Mouse (Mus musculus) cerebellum, postnatal 36 days (tissue): Measurements from ENCODE around the gene Arhgap9.

Experiments used
- DNase-seq, 2 experiments: peaks; one replicate each; pipeline ENCODE4 v3.0.0; 2021 to 2022; ENCODE audit warnings: mixed read lengths in 2 of 2

The Arhgap9 gene

DNA sequence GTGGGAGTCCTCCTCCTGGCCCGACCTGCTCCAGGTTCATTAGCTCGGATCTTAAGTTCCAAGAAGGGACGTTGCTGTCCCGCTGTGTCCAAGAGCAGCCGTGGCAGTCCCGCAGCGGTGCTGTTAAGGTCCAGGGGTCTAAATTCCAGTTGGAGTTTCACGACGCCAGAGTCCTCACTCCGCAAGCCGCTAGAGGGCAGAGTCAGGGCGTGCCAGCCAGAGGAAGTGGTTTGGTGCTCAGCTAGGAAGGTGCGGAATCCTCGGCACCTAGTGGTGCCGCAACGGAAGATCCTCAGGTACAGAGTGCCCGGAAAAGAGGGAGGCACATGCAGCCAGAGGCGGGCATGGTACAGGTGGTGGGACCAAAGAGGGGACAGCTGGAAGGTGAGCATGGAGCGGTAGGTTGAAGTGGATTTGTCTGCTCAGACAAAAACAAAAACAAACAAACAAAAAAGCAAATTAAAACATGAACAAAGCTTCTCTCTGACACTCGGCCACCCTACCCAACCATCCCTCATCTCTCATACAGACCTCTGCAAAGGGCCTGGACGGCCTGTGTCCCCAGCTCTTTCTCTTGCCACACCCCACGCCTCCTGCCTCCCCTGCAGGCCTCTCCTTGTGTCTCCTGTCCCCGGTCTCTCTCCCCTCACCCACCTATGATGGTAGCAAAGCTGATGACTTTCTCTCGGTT lies 29.0 kb downstream of the Arhgap9 start:
- DNase-seq = peak; percentile 79 to 80

- DNase-seq = no peak
These were observed 29.5 kb downstream of the Arhgap9 start for GRCm38 (mm10) chr10:127351285-127351595.

- no peak for DNase-seq
These were observed 30.0 kb downstream of the Arhgap9 start for GRCm38 (mm10) chr10:127351719-127352118.

- DNase-seq = no peak
These were observed 30.4 kb downstream of the Arhgap9 start for GRCm38 (mm10) chr10:127352187-127352586.

- no peak for DNase-seq
These were observed 31.0 kb downstream of the Arhgap9 start for GRCm38 (mm10) chr10:127352766-127353165.

- DNase-seq = peak; percentile 45 to 61
These were observed 32.4 kb downstream of the Arhgap9 start, which contains the start of gene Inhbe for GRCm38 (mm10) chr10:127353909-127354895. Inhbe (minus strand) TSS chr10:127354411.

DNA sequence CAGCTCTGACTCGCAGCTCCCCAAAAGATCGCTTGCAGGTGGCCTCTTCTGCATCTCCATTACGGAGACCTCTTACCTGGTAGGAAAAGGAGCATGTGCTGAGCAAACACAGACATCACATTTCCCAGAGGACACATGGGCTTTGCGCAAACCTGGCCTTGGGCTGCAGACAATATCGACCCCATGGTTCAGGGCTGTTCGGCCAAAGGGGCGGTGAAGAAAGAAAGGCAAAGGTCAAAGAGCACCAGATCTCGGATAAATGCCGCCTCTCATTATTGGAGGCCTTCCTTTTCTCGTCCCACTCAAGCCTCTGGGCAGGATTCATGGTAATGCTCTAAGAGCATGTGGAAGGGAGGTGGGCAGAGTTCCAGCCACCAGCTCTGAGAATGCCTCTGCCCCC lies 33.6 kb downstream of the Arhgap9 start:
- DNase-seq = no peak

DNA sequence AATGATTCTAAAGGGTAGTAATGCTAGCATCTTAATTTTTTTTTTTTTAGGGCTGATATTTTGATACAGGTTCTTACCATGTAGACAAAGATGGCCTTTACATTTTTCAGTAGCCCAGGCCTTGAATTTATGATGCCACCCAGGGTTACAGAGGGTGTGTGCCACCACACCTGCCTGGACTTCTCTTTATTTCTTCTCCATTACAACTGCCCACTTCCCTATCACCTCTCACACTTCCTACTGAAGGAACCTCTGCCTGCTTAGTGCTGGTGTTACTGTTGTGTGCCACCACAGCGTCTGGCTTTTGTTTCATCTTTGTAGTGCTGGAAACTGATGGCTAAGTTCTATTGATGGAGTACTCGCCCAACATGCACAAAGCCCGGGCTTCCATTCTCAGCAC lies 39.0 kb downstream of the Arhgap9 start:
- no peak for DNase-seq

DNA sequence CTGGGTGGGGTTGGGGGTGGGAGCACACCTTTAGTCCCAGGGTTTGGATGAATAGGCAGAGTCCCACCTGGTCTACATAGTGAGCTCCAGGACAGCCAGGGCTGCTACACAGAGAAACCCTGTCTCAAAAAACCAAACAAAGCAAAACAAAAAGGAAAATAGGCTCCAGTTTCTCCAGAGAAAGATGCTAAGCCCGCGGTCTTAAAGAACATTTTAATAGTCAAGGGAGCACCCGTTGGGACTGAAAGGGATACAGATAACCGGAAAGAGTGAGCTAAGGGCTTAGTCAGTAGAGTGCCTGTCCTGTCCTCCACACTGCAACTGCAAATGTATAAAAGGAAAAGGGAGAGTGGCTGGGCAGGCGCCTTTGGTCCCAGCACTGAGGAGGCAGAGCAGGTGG lies 45.4 kb downstream of the Arhgap9 start:
- DNase-seq = no peak

- DNase-seq = no peak
These were observed 46.5 kb downstream of the Arhgap9 start for GRCm38 (mm10) chr10:127368273-127368672.

GRCm38 (mm10) chr10:127369834-127370820 lies 48.4 kb downstream of the Arhgap9 start, which contains the start of gene Inhbc:
Inhbc (minus strand) TSS chr10:127370431.
- DNase-seq = no peak

DNA sequence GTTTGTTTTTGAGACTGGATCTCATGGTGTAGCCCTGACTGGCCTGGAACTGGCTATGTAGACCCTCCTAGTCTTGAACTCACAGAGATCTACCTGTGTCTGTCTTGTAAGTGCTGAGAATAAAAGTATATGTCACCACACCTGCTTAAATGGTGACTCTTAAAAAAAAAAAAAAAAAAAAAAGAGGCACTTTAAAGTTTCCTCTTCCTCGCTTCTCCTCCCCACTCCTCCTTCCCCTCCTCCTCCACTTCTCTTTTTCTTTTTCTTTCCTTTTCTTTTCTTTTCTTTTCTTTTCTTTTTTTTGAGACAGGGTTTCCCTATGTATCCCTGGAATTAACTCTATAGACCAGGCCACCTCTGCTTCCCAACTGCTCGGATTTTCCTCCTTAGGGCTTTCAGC lies 49.3 kb downstream of the Arhgap9 start:
- DNase-seq = no peak

DNA sequence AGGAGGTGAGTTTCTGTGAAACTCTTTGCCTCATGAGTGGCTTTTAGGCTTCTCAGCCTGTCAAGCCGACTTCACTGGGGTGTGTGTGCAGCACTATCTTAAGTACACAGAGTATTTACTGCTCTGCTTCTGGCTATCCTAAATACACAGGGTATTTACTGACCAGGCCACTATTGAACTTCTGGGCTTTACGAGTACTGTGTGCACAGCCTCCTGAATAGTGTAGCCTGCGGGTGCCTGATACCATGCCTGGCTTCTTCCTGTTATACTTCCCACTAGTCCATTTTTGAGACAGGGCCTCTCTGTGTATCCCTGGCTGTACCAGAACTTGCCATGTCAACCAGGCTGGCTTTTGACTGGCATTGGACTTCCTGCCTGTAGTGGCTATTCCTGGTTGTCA lies 55.9 kb downstream of the Arhgap9 start:
- no peak for DNase-seq
